Mouse (Mus musculus) heart, embryonic 14.5 days (tissue): ENCODE results near the gene Miip. TPM values are rescaled to one million over a fixed set of nuclear protein-coding genes. Genes with fewer than 3 reads are reported as not detected.

ENCODE experiments used
- ATAC-seq: fragments of 200-750 bp; cut with Nextera tagmentation; 2 replicates; pipeline ENCODE4 v1.8.0; 2017; ENCODE audit warnings: low read depth, moderate TSS enrichment; ENCODE audit not compliant: insufficient number of reproducible peaks, insufficient read depth, low FRiP score
- H3K27ac ChIP-seq, 2 experiments: fragments of 200-500 bp in 1 of 2; fragments of 300-500 bp in 1 of 2; sonication (generic) in 1 of 2; replicated peaks in 1 of 2; 2 replicates each; pipeline ENCODE4 v1.5.1; 2012 to 2014; ENCODE audit warnings: low read depth in 2 of 2, low read length in 2 of 2, control low read depth in 1 of 2, mild to moderate bottlenecking in 1 of 2, mixed read lengths in 1 of 2; ENCODE audit not compliant: control insufficient read depth in 1 of 2, insufficient read depth in 1 of 2
- H3K27me3 ChIP-seq: fragments of 300-500 bp; sonication (generic); 2 replicates; pipeline ENCODE4 v1.6.1; 2014; ENCODE audit warnings: mild to moderate bottlenecking, low read length, control low read depth; ENCODE audit not compliant: control insufficient read depth, insufficient read depth
- H3K36me3 ChIP-seq: fragments of 300-500 bp; sonication (generic); 2 replicates; pipeline ENCODE4 v1.6.1; 2014; ENCODE audit warnings: mild to moderate bottlenecking, control low read depth, low read length, mixed read lengths; ENCODE audit not compliant: control insufficient read depth, insufficient read depth
- H3K4me1 ChIP-seq, 2 experiments: fragments of 200-500 bp in 1 of 2; fragments of 300-500 bp in 1 of 2; sonication (generic) in 1 of 2; 2 replicates each; pipeline ENCODE4 v1.6.1; 2012 to 2014; ENCODE audit warnings: low read length in 2 of 2, control low read depth in 1 of 2, mixed read lengths in 1 of 2; ENCODE audit not compliant: control insufficient read depth in 2 of 2, insufficient read depth in 2 of 2
- H3K4me2 ChIP-seq: fragments of 300-500 bp; sonication (generic); 2 replicates; pipeline ENCODE4 v1.6.1; 2014; ENCODE audit warnings: mild to moderate bottlenecking, low read length
- H3K4me3 ChIP-seq, 2 experiments: fragments of 200-500 bp in 1 of 2; fragments of 300-500 bp in 1 of 2; sonication (generic) in 1 of 2; 2 replicates each; pipeline ENCODE4 v1.5.1; 2012 to 2014; ENCODE audit warnings: low read length in 2 of 2, mild to moderate bottlenecking in 2 of 2, control low read depth in 1 of 2, low read depth in 1 of 2, moderate library complexity in 1 of 2; ENCODE audit not compliant: control insufficient read depth in 1 of 2, insufficient read depth in 1 of 2
- H3K9ac ChIP-seq: fragments of 300-500 bp; sonication (generic); 2 replicates; pipeline ENCODE4 v1.6.1; 2014; ENCODE audit warnings: mild to moderate bottlenecking, low read length
- H3K9me3 ChIP-seq: fragments of 300-500 bp; sonication (generic); 2 replicates; pipeline ENCODE4 v1.6.1; 2016; ENCODE audit warnings: low read length, control low read depth; ENCODE audit not compliant: control insufficient read depth
- WGBS: fragments of 180-500 bp; shearing (Covaris S2); extraction: QIAGEN DNeasy Blood & Tissue Kit; methylation state at CpG from one replicate; pipeline ENCODE4 v1.1.7; 2014; 5-methylcytosine and 5-hydroxymethylcytosine counted together
- polyA plus RNA-seq: library from polyadenylated mRNA; unstranded; fragments of >200 nt; fragmentation: Nextera tagmentation; extraction: Ambion mirVana; gene quantifications from 2 replicates; pipeline ENCODE4 v1.2.1, GENCODE M21; 2014

Gene Miip
- polyA plus RNA-seq, 1 experiment from 2014 or later, result 18.9 TPM

GRCm38 (mm10) chr4:147813249-147813765, 55.3 kb downstream of the Miip start:
- Histone ChIP-seq H3K4me1 (peaks cover 0 to 5% of the 10 kb centered on the region in 2 experiments; a peak in 1 of 4 replicates), H3K9me3 (peaks cover 4% of the 10 kb centered on the region), H3K27ac (no peak overlapping the region), H3K4me3 (no peak overlapping the region), H3K4me2 (no peak overlapping the region), H3K36me3 (no peaks in the 10 kb centered on the region), H3K27me3 (no peaks in the 10 kb centered on the region), H3K9ac (no peak overlapping the region)
- peak; percentile 36; the same call in 1 of the 2 replicates for ATAC-seq
- WGBS, result 35% methylated on average over 5 of the region's 5 CpGs

Other genes starting within 250 kb of the Miip start
- 3.5 and 4.1 TPM in 2 replicates for gene Zfp979, start 226.3 kb downstream of the Miip start, polyA plus RNA-seq
- gene Zfp534, start 166.3 kb downstream of the Miip start, polyA plus RNA-seq, result not detected in 2 replicates
- 10.2 and 10.3 TPM in 2 replicates for gene Zfp984, start 59.0 kb downstream of the Miip start, polyA plus RNA-seq
- 3.9 and 4.4 TPM in 2 replicates for gene Zfp933, start 20.4 kb downstream of the Miip start, polyA plus RNA-seq
- gene Fv1, start 163 bp upstream of the Miip start, polyA plus RNA-seq, result 8.8 and 9.2 TPM in 2 replicates
- gene Mfn2, start 35.9 kb upstream of the Miip start, polyA plus RNA-seq, result 107 and 117 TPM in 2 replicates
- gene Plod1, start 68.0 kb upstream of the Miip start, polyA plus RNA-seq, result 50.1 and 50.7 TPM in 2 replicates
- 19.3 and 22.1 TPM in 2 replicates for gene 2510039O18Rik, start 72.1 kb upstream of the Miip start, polyA plus RNA-seq
- 180 and 234 TPM in 2 replicates for gene Nppb, start 117.0 kb upstream of the Miip start, polyA plus RNA-seq
- gene Nppa, start 131.9 kb upstream of the Miip start, polyA plus RNA-seq, result 7,026 and 7,623 TPM in 2 replicates
- gene Clcn6, start 170.0 kb upstream of the Miip start, polyA plus RNA-seq, result 5.4 and 6.1 TPM in 2 replicates
- gene Mthfr, start 170.3 kb upstream of the Miip start, polyA plus RNA-seq, result 8.7 and 9.7 TPM in 2 replicates
- 19.5 and 20.0 TPM in 2 replicates for gene Agtrap, start 219.2 kb upstream of the Miip start, polyA plus RNA-seq